Mouse (Mus musculus) E14TG2a.4 (cell line): ENCODE results near the gene Tssc4.

Source experiments
- H3K27me3 ChIP-seq: 2 replicates; pipeline ENCODE4 v1.6.1; 2014; ENCODE audit warnings: low read length, control low read depth; ENCODE audit not compliant: insufficient read depth
- H3K36me3 ChIP-seq: 2 replicates; pipeline ENCODE4 v1.6.1; 2014; ENCODE audit warnings: low read length, control low read depth; ENCODE audit not compliant: insufficient read depth
- H3K4me1 ChIP-seq: replicated peaks from 2 replicates; pipeline ENCODE4 v1.6.1; 2014; ENCODE audit warnings: low read depth, low read length, control low read depth
- H3K4me3 ChIP-seq: replicated peaks from 2 replicates; pipeline ENCODE4 v1.5.1; 2014; ENCODE audit warnings: mild to moderate bottlenecking, low read length
- H3K9me3 ChIP-seq: 2 replicates; pipeline ENCODE4 v1.6.1; 2014; ENCODE audit warnings: low read length, control low read depth
- CTCF ChIP-seq: conservative IDR thresholded peaks from 2 replicates; pipeline ENCODE4 v1.5.1; 2014; ENCODE audit warnings: low read length
- NANOG ChIP-seq: IDR thresholded peaks from 2 replicates; pipeline ENCODE4 v1.6.1; 2014; ENCODE audit warnings: borderline replicate concordance, low read length, mixed read lengths
- POU5F1 ChIP-seq: IDR thresholded peaks from 2 replicates; pipeline ENCODE4 v1.6.1; 2014; ENCODE audit warnings: low read length, borderline replicate concordance

Gene Tssc4

GRCm38 (mm10) chr7:143068316-143068881, 650 bp upstream of the Tssc4 start:
- H3K4me3 ChIP-seq, result peak overlapping the region; percentile 96
- H3K27me3 ChIP-seq, result no peaks in the 10 kb centered on the region
- TF ChIP-seq CTCF (no peak), POU5F1 (no peak), NANOG (no peak)
- H3K4me1 ChIP-seq, result peaks cover 73% of the 10 kb centered on the region
- no peaks in the 10 kb centered on the region for H3K9me3 ChIP-seq
- peaks cover 73% of the 10 kb centered on the region for H3K36me3 ChIP-seq

GRCm38 (mm10) chr7:143069751-143070400, 827 bp downstream of the Tssc4 start:
- Histone ChIP-seq H3K4me1 (peaks cover 58% of the 10 kb centered on the region), H3K9me3 (no peaks in the 10 kb centered on the region)

GRCm38 (mm10) chr7:143070506-143071070, 1.5 kb downstream of the Tssc4 start:
- peaks cover 9% of the 10 kb centered on the region; the same call in 1 of the 2 replicates for H3K27me3 ChIP-seq
- H3K9me3 ChIP-seq, result no peaks in the 10 kb centered on the region
- H3K4me1 ChIP-seq, result peaks cover 51% of the 10 kb centered on the region
- peak overlapping the region; percentile 96 for H3K4me3 ChIP-seq
- TF ChIP-seq CTCF (no peak), POU5F1 (no peak), NANOG (no peak)
- H3K36me3 ChIP-seq, result peaks cover 51% of the 10 kb centered on the region

More at GRCm38 (mm10) chr7:143069751-143070400, 827 bp downstream of the Tssc4 start:
- TF ChIP-seq NANOG (no peak), POU5F1 (no peak), CTCF (no peak)
- H3K36me3 ChIP-seq, result peaks cover 58% of the 10 kb centered on the region
- peak overlapping the region; percentile 96 for H3K4me3 ChIP-seq
- H3K27me3 ChIP-seq, result 0 out of 2 replicates have a peak, but pooled peaks cover 4% of the 10 kb centered on the region

GRCm38 (mm10) chr7:143072605-143073004, 3.6 kb downstream of the Tssc4 start:
- peaks cover 31% of the 10 kb centered on the region for H3K4me1 ChIP-seq
- H3K27me3 ChIP-seq, result peaks cover 18% of the 10 kb centered on the region; the same call in 1 of the 2 replicates
- H3K36me3 ChIP-seq, result peaks cover 31% of the 10 kb centered on the region
- H3K4me3 ChIP-seq, result no peak overlapping the region
- no peak for TF ChIP-seq POU5F1
- TF ChIP-seq CTCF, result no peak
- no peak for TF ChIP-seq NANOG
- H3K9me3 ChIP-seq, result no peaks in the 10 kb centered on the region

GRCm38 (mm10) chr7:143073086-143073485, 4.0 kb downstream of the Tssc4 start:
- peaks cover 26% of the 10 kb centered on the region for H3K4me1 ChIP-seq
- H3K27me3 ChIP-seq, result peaks cover 18% of the 10 kb centered on the region; the same call in 1 of the 2 replicates
- H3K9me3 ChIP-seq, result no peaks in the 10 kb centered on the region
- H3K4me3 ChIP-seq, result no peak overlapping the region
- peak; percentile 80 for TF ChIP-seq CTCF
- no peak for TF ChIP-seq NANOG
- H3K36me3 ChIP-seq, result peaks cover 26% of the 10 kb centered on the region

GRCm38 (mm10) chr7:143075394-143075793, 6.3 kb downstream of the Tssc4 start:
- H3K36me3 ChIP-seq, result peaks cover 17% of the 10 kb centered on the region

GRCm38 (mm10) chr7:143077351-143077750, 8.3 kb downstream of the Tssc4 start:
- peaks cover 34% of the 10 kb centered on the region; the same call in 1 of the 2 replicates for H3K27me3 ChIP-seq
- H3K36me3 ChIP-seq, result no peaks in the 10 kb centered on the region
- no peak overlapping the region for H3K4me3 ChIP-seq
- no peaks in the 10 kb centered on the region for H3K9me3 ChIP-seq
- no peaks in the 10 kb centered on the region for H3K4me1 ChIP-seq
- no peak for TF ChIP-seq NANOG
- no peak for TF ChIP-seq POU5F1
- TF ChIP-seq CTCF, result no peak

More at GRCm38 (mm10) chr7:143075394-143075793, 6.3 kb downstream of the Tssc4 start:
- no peak overlapping the region for H3K4me3 ChIP-seq
- H3K9me3 ChIP-seq, result no peaks in the 10 kb centered on the region
- peaks cover 11% of the 10 kb centered on the region for H3K4me1 ChIP-seq
- no peak for TF ChIP-seq NANOG
- TF ChIP-seq POU5F1, result no peak
- TF ChIP-seq CTCF, result no peak
- H3K27me3 ChIP-seq, result peaks cover 27% of the 10 kb centered on the region; the same call in 1 of the 2 replicates

- Histone ChIP-seq H3K4me1 (peaks cover 6% of the 10 kb centered on the region), H3K9me3 (no peaks in the 10 kb centered on the region), H3K4me3 (no peak overlapping the region), H3K36me3 (no peaks in the 10 kb centered on the region), H3K27me3 (peaks cover 42% of the 10 kb centered on the region)
- TF ChIP-seq CTCF (no peak), NANOG (no peak), POU5F1 (no peak)
Measured at GRCm38 (mm10) chr7:143082024-143082423, 13.0 kb downstream of the Tssc4 start.
